Mouse (Mus musculus): ENCODE measurements at regions not wholly inside any gene's neighbourhood (a gene's known extent, or its start where the extent isn't known, plus 50 kb on each side); places are given as distances from the start of the nearest gene placed in this dataset.

DNA sequence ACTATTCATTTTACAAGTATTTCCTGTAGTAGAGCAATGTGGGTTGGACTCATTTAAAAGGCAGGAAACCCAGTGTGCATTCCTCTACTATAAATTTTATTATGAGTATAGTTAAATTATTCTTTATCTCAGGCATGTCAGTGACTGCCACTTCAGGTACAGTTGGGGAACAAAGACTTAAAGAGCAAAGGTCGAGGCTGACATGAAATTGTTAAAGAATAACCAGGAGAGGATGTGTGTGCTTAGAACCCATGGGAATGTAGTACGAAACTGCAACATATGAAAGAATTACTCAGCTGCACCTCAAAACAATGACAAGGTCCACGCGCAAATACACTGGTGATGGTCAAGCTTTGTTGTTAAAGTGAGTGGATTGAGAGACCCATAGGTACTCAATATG is 1583.4 kb upstream of the Slc10a2 start:
- H3K4me2 ChIP-seq (replicated peaks; ENCODE audit: low read depth, low read length), result no peak overlapping the region
- ATAC-seq (ENCODE audit: low FRiP score), result no peak
- no peaks in the 10 kb centered on the region for H3K4me1 ChIP-seq (replicated peaks; ENCODE audit: control insufficient read depth, insufficient read depth, low read length)
- 90% methylated on average over 4 of the region's 4 CpGs for WGBS
- no peaks in the 10 kb centered on the region for H3K27me3 ChIP-seq (ENCODE audit: control insufficient read depth, insufficient read depth, low read length)
- no peak overlapping the region for H3K9ac ChIP-seq (ENCODE audit: low read depth, low read length)
- DNase-seq (ENCODE audit: low spot score), result no peak
- no peak overlapping the region for H3K27ac ChIP-seq (ENCODE audit: low read depth, low read length)
- H3K36me3 ChIP-seq (ENCODE audit: control insufficient read depth, insufficient read depth, low read length), result no peaks in the 10 kb centered on the region
- no peaks in the 10 kb centered on the region for H3K9me3 ChIP-seq (ENCODE audit: control insufficient read depth, low read length)
- H3K4me3 ChIP-seq (ENCODE audit: low read depth, low read length), result no peak overlapping the region

DNA sequence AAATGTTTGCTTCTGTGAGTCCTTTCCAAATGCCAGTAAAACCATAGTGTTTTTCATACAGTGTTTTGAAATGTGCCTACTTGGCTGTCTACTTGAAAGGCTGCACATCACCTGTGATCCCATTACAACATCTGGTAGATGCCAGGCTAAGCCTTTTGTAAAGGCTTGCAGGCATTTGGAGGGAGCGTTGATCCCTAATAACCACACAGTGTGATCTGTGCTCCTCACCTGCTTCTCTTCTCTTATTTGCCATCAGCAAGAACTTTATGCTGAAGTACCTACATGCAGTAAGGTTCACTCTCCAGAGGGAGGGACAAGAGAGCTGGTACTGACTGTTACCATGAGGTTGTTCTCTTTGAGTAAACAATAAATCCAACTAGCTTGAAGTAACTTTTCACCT is 1553.7 kb upstream of the Slc10a2 start:
- no peak for ATAC-seq (ENCODE audit: low FRiP score)
- H3K4me1 ChIP-seq (replicated peaks; ENCODE audit: control insufficient read depth, insufficient read depth, low read length), result no peaks in the 10 kb centered on the region
- H3K4me2 ChIP-seq (replicated peaks; ENCODE audit: low read depth, low read length), result no peak overlapping the region
- H3K36me3 ChIP-seq (ENCODE audit: control insufficient read depth, insufficient read depth, low read length), result no peaks in the 10 kb centered on the region
- H3K9ac ChIP-seq (ENCODE audit: low read depth, low read length), result no peak overlapping the region
- no peak overlapping the region for H3K27ac ChIP-seq (ENCODE audit: low read depth, low read length)
- WGBS, result 83% methylated on average over 1 of the region's 1 CpGs
- no peak overlapping the region for H3K4me3 ChIP-seq (ENCODE audit: low read depth, low read length)
- H3K27me3 ChIP-seq (ENCODE audit: control insufficient read depth, insufficient read depth, low read length), result no peaks in the 10 kb centered on the region
- no peaks in the 10 kb centered on the region for H3K9me3 ChIP-seq (ENCODE audit: control insufficient read depth, low read length)
- DNase-seq (ENCODE audit: low spot score), result no peak

DNA sequence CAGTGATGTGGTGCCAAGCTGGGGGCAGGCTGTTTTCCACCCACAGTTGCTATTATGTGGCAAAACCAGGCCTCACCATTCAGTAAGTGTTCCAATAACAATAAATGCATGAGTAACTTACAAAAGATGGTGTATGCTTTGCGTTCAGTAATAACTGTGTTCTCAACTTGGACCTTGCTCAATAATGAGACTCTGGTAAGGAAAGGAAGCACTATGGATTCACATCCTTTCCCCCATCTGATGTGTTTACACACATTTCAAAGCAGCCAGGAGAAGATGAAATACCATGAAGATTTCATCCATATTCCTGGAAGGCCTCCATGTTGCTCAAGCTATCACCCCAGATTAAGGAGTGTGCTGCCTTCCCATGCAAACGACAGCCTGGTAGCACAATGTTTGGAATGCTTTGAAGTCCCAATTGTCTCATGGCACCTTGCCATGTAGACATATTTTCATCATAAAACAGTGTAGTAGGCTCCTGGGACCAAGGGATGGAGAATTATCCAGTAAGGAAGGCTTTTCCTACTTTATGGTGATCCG is 1552.4 kb upstream of the Slc10a2 start:
- no peaks in the 10 kb centered on the region for H3K9me3 ChIP-seq (ENCODE audit: control insufficient read depth, low read length)
- no peak overlapping the region for H3K4me2 ChIP-seq (replicated peaks; ENCODE audit: low read depth, low read length)
- no peaks in the 10 kb centered on the region for H3K36me3 ChIP-seq (ENCODE audit: control insufficient read depth, insufficient read depth, low read length)
- no peaks in the 10 kb centered on the region for H3K4me1 ChIP-seq (replicated peaks; ENCODE audit: control insufficient read depth, insufficient read depth, low read length)
- DNase-seq (ENCODE audit: low spot score) (no peak), ATAC-seq (ENCODE audit: low FRiP score) (no peak)
- H3K27me3 ChIP-seq (ENCODE audit: control insufficient read depth, insufficient read depth, low read length), result no peaks in the 10 kb centered on the region
- 88% methylated on average over 3 of the region's 3 CpGs for WGBS
- H3K9ac ChIP-seq (ENCODE audit: low read depth, low read length), result no peak overlapping the region
- no peak overlapping the region for H3K27ac ChIP-seq (ENCODE audit: low read depth, low read length)
- H3K4me3 ChIP-seq (ENCODE audit: low read depth, low read length), result no peak overlapping the region

DNA sequence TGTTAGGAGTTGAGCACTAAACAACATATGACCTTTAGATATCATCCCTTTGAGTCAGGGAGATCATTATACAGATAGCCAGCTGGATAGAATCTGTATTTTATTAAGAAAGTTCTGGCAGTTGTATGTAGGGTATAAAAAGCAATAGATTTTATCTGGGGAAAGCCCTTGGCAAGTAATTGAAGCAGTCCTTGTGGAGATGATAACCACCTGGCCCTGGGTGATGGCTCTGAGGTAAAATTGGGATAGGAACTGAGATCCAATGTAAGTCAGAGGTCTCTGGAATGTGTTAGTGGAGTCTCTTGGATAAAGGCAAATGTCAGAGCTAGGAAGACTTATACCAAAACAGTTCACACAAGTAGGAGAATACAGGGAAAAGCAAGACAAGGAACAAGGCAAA is 1547.0 kb upstream of the Slc10a2 start:
- H3K4me1 ChIP-seq (replicated peaks; ENCODE audit: control insufficient read depth, insufficient read depth, low read length), result no peaks in the 10 kb centered on the region
- ATAC-seq (ENCODE audit: low FRiP score) (no peak), DNase-seq (ENCODE audit: low spot score) (no peak)
- no peaks in the 10 kb centered on the region for H3K27me3 ChIP-seq (ENCODE audit: control insufficient read depth, insufficient read depth, low read length)
- no peaks in the 10 kb centered on the region for H3K9me3 ChIP-seq (ENCODE audit: control insufficient read depth, low read length)
- no peak overlapping the region for H3K4me2 ChIP-seq (replicated peaks; ENCODE audit: low read depth, low read length)
- no peaks in the 10 kb centered on the region for H3K36me3 ChIP-seq (ENCODE audit: control insufficient read depth, insufficient read depth, low read length)
- no peak overlapping the region for H3K27ac ChIP-seq (ENCODE audit: low read depth, low read length)
- no peak overlapping the region for H3K4me3 ChIP-seq (ENCODE audit: low read depth, low read length)
- H3K9ac ChIP-seq (ENCODE audit: low read depth, low read length), result no peak overlapping the region

DNA sequence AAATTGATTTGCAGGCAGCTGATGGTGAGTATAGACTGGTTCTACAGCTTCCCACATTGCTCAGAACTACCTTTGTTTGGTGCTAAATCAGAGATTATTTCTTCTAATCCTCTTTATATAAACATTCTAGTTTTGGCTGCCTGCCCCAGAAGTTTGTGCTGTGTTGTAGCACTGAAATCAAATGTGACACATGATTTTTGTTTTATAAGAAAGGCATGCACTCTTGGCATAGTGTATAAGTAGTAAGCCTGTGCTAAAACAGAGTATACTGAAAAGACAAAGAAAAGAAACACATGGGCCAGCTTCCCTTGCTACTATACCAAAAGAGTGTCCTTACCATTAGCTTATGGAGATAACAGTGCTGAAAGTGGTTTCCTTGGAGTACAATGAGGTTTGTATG is 1542.9 kb upstream of the Slc10a2 start:
- H3K9me3 ChIP-seq (ENCODE audit: control insufficient read depth, low read length), result no peaks in the 10 kb centered on the region
- no peak overlapping the region for H3K9ac ChIP-seq (ENCODE audit: low read depth, low read length)
- H3K4me2 ChIP-seq (replicated peaks; ENCODE audit: low read depth, low read length), result no peak overlapping the region

DNA sequence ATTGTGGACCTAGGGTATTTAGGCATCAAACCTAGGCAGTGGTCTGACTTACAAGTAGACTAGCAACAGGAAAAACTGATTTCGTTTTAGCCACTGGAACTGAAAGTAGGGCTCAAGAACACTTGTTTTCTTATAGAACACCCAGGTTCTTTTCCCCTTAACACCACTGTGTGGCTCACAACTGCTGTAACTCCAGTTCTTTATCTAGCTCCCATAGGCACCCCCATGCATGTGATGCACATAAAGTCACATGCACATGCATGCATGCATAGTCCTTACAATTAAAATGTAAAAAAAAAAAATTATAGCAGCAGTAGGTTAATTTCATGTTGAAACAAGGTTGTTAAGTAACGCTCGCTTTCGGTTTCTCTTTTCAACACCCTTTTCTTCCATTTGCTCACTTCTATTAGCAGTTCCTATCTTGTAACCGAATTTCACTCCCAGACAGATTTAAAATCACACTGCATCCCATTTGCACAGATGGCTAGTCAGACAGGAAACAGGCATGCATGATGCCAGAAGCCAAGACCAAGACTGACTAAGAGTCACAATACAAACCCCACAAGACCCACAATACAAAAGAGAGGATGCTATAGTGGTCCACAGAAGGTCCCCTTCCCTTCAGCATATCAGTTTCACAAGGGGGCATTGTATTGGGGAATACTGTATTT is 1540.3 kb upstream of the Slc10a2 start:
- H3K4me1 ChIP-seq (replicated peaks; ENCODE audit: control insufficient read depth, insufficient read depth, low read length), result no peaks in the 10 kb centered on the region
- no peak overlapping the region for H3K9ac ChIP-seq (ENCODE audit: low read depth, low read length)
- 90% methylated on average over 5 of the region's 5 CpGs for WGBS
- ATAC-seq (ENCODE audit: low FRiP score), result no peak
- no peak overlapping the region for H3K4me3 ChIP-seq (ENCODE audit: low read depth, low read length)
- no peaks in the 10 kb centered on the region for H3K27me3 ChIP-seq (ENCODE audit: control insufficient read depth, insufficient read depth, low read length)
- H3K36me3 ChIP-seq (ENCODE audit: control insufficient read depth, insufficient read depth, low read length), result no peaks in the 10 kb centered on the region
- H3K4me2 ChIP-seq (replicated peaks; ENCODE audit: low read depth, low read length), result no peak overlapping the region
- H3K9me3 ChIP-seq (ENCODE audit: control insufficient read depth, low read length), result no peaks in the 10 kb centered on the region
- DNase-seq (ENCODE audit: low spot score), result no peak
- H3K27ac ChIP-seq (ENCODE audit: low read depth, low read length), result no peak overlapping the region

More for the DNA sequence above, 1542.9 kb upstream of the Slc10a2 start:
- Histone ChIP-seq H3K4me1 (replicated peaks; ENCODE audit: control insufficient read depth, insufficient read depth, low read length) (no peaks in the 10 kb centered on the region), H3K4me3 (ENCODE audit: low read depth, low read length) (no peak overlapping the region), H3K27me3 (ENCODE audit: control insufficient read depth, insufficient read depth, low read length) (no peaks in the 10 kb centered on the region), H3K27ac (ENCODE audit: low read depth, low read length) (no peak overlapping the region), H3K36me3 (ENCODE audit: control insufficient read depth, insufficient read depth, low read length) (no peaks in the 10 kb centered on the region)
- DNase-seq (ENCODE audit: low spot score) (no peak), ATAC-seq (ENCODE audit: low FRiP score) (no peak)

DNA sequence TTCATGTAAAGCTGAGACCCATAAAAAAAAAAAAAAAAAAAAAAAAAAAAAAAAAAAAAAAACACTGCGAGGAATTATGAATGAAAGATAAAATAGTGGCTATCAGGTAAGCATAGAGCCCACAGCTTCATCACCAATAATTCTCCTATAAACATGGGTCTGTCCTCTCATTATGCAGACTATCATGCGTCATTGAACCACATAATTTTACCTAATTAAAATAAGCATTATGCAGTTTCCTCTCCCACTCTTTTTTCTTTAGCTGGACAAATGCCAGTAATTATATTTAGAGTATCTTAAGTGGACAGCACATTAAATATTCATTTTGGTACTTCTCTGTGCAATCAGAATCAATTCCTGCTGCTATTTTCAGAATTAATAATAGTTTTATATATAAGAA is 1539.2 kb upstream of the Slc10a2 start:
- H3K9me3 ChIP-seq (ENCODE audit: control insufficient read depth, low read length), result no peaks in the 10 kb centered on the region
- H3K4me3 ChIP-seq (ENCODE audit: low read depth, low read length), result no peak overlapping the region
- DNase-seq (ENCODE audit: low spot score), result no peak
- H3K36me3 ChIP-seq (ENCODE audit: control insufficient read depth, insufficient read depth, low read length), result no peaks in the 10 kb centered on the region
- H3K9ac ChIP-seq (ENCODE audit: low read depth, low read length), result no peak overlapping the region
- no peak overlapping the region for H3K27ac ChIP-seq (ENCODE audit: low read depth, low read length)
- no peak overlapping the region for H3K4me2 ChIP-seq (replicated peaks; ENCODE audit: low read depth, low read length)
- no peaks in the 10 kb centered on the region for H3K27me3 ChIP-seq (ENCODE audit: control insufficient read depth, insufficient read depth, low read length)
- no peaks in the 10 kb centered on the region for H3K4me1 ChIP-seq (replicated peaks; ENCODE audit: control insufficient read depth, insufficient read depth, low read length)
- ATAC-seq (ENCODE audit: low FRiP score), result no peak
- WGBS, result 85% methylated on average over 2 of the region's 2 CpGs

DNA sequence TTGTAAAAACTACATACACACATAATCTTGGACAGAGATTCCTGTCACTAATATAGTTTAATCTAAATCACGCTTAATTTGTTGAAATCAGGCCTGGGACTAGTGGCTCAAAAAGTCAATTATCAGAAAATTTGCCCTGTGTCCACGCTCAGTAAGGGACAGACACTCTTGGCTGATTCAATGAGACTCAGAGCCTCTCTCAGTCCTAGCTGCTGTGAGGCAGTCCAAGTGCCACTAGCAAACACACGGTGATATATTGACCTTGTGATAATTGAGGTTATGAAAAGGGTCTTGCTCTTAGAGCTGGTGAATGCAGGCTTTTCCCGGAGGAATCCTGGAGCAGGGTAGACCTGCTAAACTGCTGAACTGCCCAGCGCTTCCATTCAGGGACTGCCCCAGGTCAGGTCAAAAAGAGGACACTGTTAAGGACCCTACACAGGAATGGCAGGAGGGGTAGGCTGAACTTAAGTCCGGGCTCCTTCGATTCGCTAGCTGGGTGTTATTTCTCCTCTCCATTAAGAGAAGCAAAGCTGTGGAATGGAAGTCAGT is 1521.9 kb upstream of the Slc10a2 start:
- H3K27ac ChIP-seq (ENCODE audit: low read depth, low read length), result no peak overlapping the region
- peak; percentile 74 for ATAC-seq (ENCODE audit: low FRiP score)

DNA sequence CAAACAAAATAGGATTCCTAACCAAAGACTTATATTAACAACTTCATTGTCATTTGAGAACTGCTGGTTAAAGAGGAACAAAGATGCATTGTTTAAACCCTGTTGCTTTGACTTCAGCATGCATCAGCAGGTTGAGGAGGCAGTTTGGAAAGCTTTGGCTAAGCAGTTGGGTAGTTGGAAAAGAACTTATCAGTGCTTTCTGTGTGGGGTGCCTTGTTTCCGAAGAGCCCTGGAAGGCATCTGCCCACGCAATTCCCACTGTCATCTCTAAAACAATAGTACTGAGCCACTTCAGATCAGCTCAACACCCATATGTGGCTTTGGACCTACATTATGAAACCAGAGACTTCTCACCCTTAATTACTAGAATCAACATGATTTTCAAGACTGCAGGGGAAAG is 1503.7 kb upstream of the Slc10a2 start:
- Histone ChIP-seq H3K4me3 (ENCODE audit: low read depth, low read length) (no peak overlapping the region), H3K4me1 (replicated peaks; ENCODE audit: control insufficient read depth, insufficient read depth, low read length) (no peaks in the 10 kb centered on the region), H3K9me3 (ENCODE audit: control insufficient read depth, low read length) (no peaks in the 10 kb centered on the region), H3K36me3 (ENCODE audit: control insufficient read depth, insufficient read depth, low read length) (no peaks in the 10 kb centered on the region), H3K9ac (ENCODE audit: low read depth, low read length) (no peak overlapping the region), H3K27me3 (ENCODE audit: control insufficient read depth, insufficient read depth, low read length) (no peaks in the 10 kb centered on the region), H3K4me2 (replicated peaks; ENCODE audit: low read depth, low read length) (no peak overlapping the region), H3K27ac (ENCODE audit: low read depth, low read length) (no peak overlapping the region)
- no peak for DNase-seq (ENCODE audit: low spot score)
- no peak for ATAC-seq (ENCODE audit: low FRiP score)
- 47% methylated on average over 2 of the region's 2 CpGs for WGBS

More for the DNA sequence above, 1521.9 kb upstream of the Slc10a2 start:
- no peaks in the 10 kb centered on the region for H3K9me3 ChIP-seq (ENCODE audit: control insufficient read depth, low read length)
- no peak overlapping the region for H3K4me2 ChIP-seq (replicated peaks; ENCODE audit: low read depth, low read length)
- no peak overlapping the region for H3K4me3 ChIP-seq (ENCODE audit: low read depth, low read length)
- no peak overlapping the region for H3K9ac ChIP-seq (ENCODE audit: low read depth, low read length)
- DNase-seq (ENCODE audit: low spot score), result peak; percentile 12
- no peaks in the 10 kb centered on the region for H3K27me3 ChIP-seq (ENCODE audit: control insufficient read depth, insufficient read depth, low read length)
- no peaks in the 10 kb centered on the region for H3K4me1 ChIP-seq (replicated peaks; ENCODE audit: control insufficient read depth, insufficient read depth, low read length)
- no peaks in the 10 kb centered on the region for H3K36me3 ChIP-seq (ENCODE audit: control insufficient read depth, insufficient read depth, low read length)
- WGBS, result 61% methylated on average over 8 of the region's 8 CpGs

All from hindbrain, embryonic 11.5 days (tissue).